In genomic region chr10:75872025-75872914, GRCm38 (mm10) we compare ENCODE assay signal across 8 mouse cellular contexts. TPM values are rescaled to one million over a fixed set of nuclear protein-coding genes. Genes with fewer than 3 reads are reported as not detected.
DNase-seq lines count a peak whose midpoint lies in the region; ATAC-seq and TF ChIP-seq lines count a peak whose summit lies in the region.

No protein-coding gene starts in this region.

- TF ChIP-seq POLR2A in heart, adult 2 months (IDR thresholded peaks at IDR 0.05; ENCODE audit: insufficient read depth, low read depth, low read length) = 0 out of 2 replicates have a peak, but pooled peaks have one; percentile 36

- no peaks in the 10 kb centered on the region for H3K36me3 ChIP-seq in heart, adult 2 months (ENCODE audit: control insufficient read depth, insufficient read depth, low read length)
- H3K36me3 ChIP-seq in E14TG2a.4 (ENCODE audit: insufficient read depth, low read length) = no peaks in the 10 kb centered on the region
- H3K36me3 ChIP-seq in forebrain, embryonic 16.5 days (ENCODE audit: control insufficient read depth, insufficient read depth) = no peaks in the 10 kb centered on the region
- H3K36me3 ChIP-seq in liver, postnatal 0 days (replicated peaks; ENCODE audit: insufficient read depth, low read length) = no peaks in the 10 kb centered on the region

- peak overlapping the region; percentile 15 for H3K4me3 ChIP-seq in heart, adult 2 months
- H3K4me3 ChIP-seq in E14TG2a.4 (replicated peaks; ENCODE audit: low read length) = peak overlapping the region; percentile 64
- H3K4me3 ChIP-seq in forebrain, embryonic 16.5 days (replicated peaks; ENCODE audit: low read length) = peak overlapping the region; percentile 38
- H3K4me3 ChIP-seq in liver, postnatal 0 days (ENCODE audit: low read depth, low read length) = peak overlapping the region; percentile 34

- 31% methylated on average over 10 of the region's 10 CpGs for WGBS in heart, adult 2 months
- 37% methylated on average over 10 of the region's 10 CpGs for WGBS in forebrain, embryonic 16.5 days
- 37% methylated on average over 10 of the region's 10 CpGs for WGBS in liver, postnatal 0 days (ENCODE audit: insufficient replicate concordance)

- intact Hi-C loops in heart, adult 2 months (cut with DNase I) = no loop called here
- intact Hi-C loops in heart, postnatal 25 days (cut with DNase I) = no loop called here

- H3K27me3 ChIP-seq in heart, adult 2 months (ENCODE audit: control insufficient read depth, insufficient read depth, low read length) = no peaks in the 10 kb centered on the region
- no peaks in the 10 kb centered on the region for H3K27me3 ChIP-seq in E14TG2a.4 (ENCODE audit: insufficient read depth, low read length)
- no peaks in the 10 kb centered on the region for H3K27me3 ChIP-seq in forebrain, embryonic 16.5 days (replicated peaks; ENCODE audit: control insufficient read depth, insufficient read depth, low read length)
- no peaks in the 10 kb centered on the region for H3K27me3 ChIP-seq in liver, postnatal 0 days (ENCODE audit: insufficient read depth, low read length)

- peak overlapping the region; percentile 42 for H3K27ac ChIP-seq in heart, adult 2 months
- H3K27ac ChIP-seq in forebrain, embryonic 16.5 days (ENCODE audit: low read length) = peak overlapping the region; percentile 56
- H3K27ac ChIP-seq in liver, postnatal 0 days (ENCODE audit: low read depth) = peak overlapping the region; percentile 5; the same call in 1 of the 2 replicates

- DNase-seq in heart, adult 2 months = no peak
- no peak for DNase-seq in heart, postnatal 25 days (ENCODE audit: low spot score)
- DNase-seq in liver, postnatal 0 days = no peak
- no peak for DNase-seq in right cerebral cortex, adult 2 months (ENCODE audit: low spot score in 2 of 2)
- DNase-seq in cerebellum, adult 11-12 months = no peak
- DNase-seq in left cerebral cortex, adult 11 months (ENCODE audit: low spot score) = no peak

- TF ChIP-seq EP300 in heart, adult 2 months (IDR thresholded peaks at IDR 0.05; ENCODE audit: insufficient read depth, low read depth, low read length) = no peak
- TF ChIP-seq EP300 in liver, postnatal 0 days (IDR thresholded peaks at IDR 0.05; ENCODE audit: low read depth) = no peak

- H3K79me2 ChIP-seq in heart, adult 2 months (replicated peaks; ENCODE audit: control insufficient read depth, insufficient read depth, low read length) = no peaks in the 10 kb centered on the region

- H3K9ac ChIP-seq in heart, adult 2 months (ENCODE audit: low read depth, low read length) = peak overlapping the region; percentile 36; the same call in 1 of the 2 replicates
- H3K9ac ChIP-seq in forebrain, embryonic 16.5 days (replicated peaks; ENCODE audit: low read depth, low read length) = peak overlapping the region; percentile 59
- H3K9ac ChIP-seq in liver, postnatal 0 days (replicated peaks) = peak overlapping the region; percentile 18

- TF ChIP-seq CTCF in heart, adult 2 months (IDR thresholded peaks at IDR 0.05) = no peak
- no peak for TF ChIP-seq CTCF in E14TG2a.4 (conservative IDR thresholded peaks at IDR 0.05; ENCODE audit: low read length)
- TF ChIP-seq CTCF in liver, postnatal 0 days (IDR thresholded peaks at IDR 0.05; ENCODE audit: low read depth) = no peak

- peak overlapping the region; percentile 72 for H3K4me2 ChIP-seq in forebrain, embryonic 16.5 days (ENCODE audit: low read length)
- H3K4me2 ChIP-seq in liver, postnatal 0 days (ENCODE audit: low read depth, low read length) = peak overlapping the region; percentile 67

- ATAC-seq in forebrain, embryonic 16.5 days = no peak
- ATAC-seq in liver, postnatal 0 days = peak; percentile 15; the same call in 1 of the 2 replicates

- no peaks in the 10 kb centered on the region for H3K9me3 ChIP-seq in E14TG2a.4 (ENCODE audit: low read length)
- H3K9me3 ChIP-seq in forebrain, embryonic 16.5 days (ENCODE audit: control insufficient read depth, low read length) = no peaks in the 10 kb centered on the region
- H3K9me3 ChIP-seq in liver, postnatal 0 days (ENCODE audit: low read length) = no peaks in the 10 kb centered on the region

- peaks cover 3% of the 10 kb centered on the region; the same call in 1 of the 2 replicates for H3K4me1 ChIP-seq in heart, adult 2 months (ENCODE audit: control insufficient read depth, insufficient read depth, low read length)
- H3K4me1 ChIP-seq in E14TG2a.4 (replicated peaks; ENCODE audit: low read depth, low read length) = peaks cover 56% of the 10 kb centered on the region
- H3K4me1 ChIP-seq in forebrain, embryonic 16.5 days (replicated peaks; ENCODE audit: control insufficient read depth, insufficient read depth, low read length) = peaks cover 14% of the 10 kb centered on the region
- peaks cover 9% of the 10 kb centered on the region; the same call in 1 of the 2 replicates for H3K4me1 ChIP-seq in liver, postnatal 0 days (ENCODE audit: insufficient read depth)

RNA-seq across cellular contexts. Expression of gene Mif, which starts 12.2 kb away (rescaled TPM):
- total RNA-seq in heart, adult 2 months (2021) = 100 to 1,000 TPM; 200 to 220 TPM
- polyA plus RNA-seq in heart, adult 2 months (2012; rRNA removed) = 375 and 556 TPM in 2 replicates
- 100 to 1,000 TPM; 202 to 203 TPM for total RNA-seq in heart, postnatal 25 days (2021)
- polyA plus RNA-seq in forebrain, embryonic 16.5 days (2015; fragmentation: Nextera tagmentation; extraction: Ambion mirVana) = 1,679 and 1,753 TPM in 2 replicates
- 1,043 and 1,160 TPM in 2 replicates for polyA plus RNA-seq in liver, postnatal 0 days (2015; fragmentation: Nextera tagmentation; extraction: Ambion mirVana)

RNA-seq across cellular contexts. Expression of gene Derl3, which starts 20.9 kb away (rescaled TPM):
- total RNA-seq in heart, adult 2 months (2021) = under 1 TPM; 0.50 to 0.65 TPM
- polyA plus RNA-seq in heart, adult 2 months (2012; rRNA removed) = 1.0 and 1.3 TPM in 2 replicates
- total RNA-seq in heart, postnatal 25 days (2021) = under 1 TPM; 0.26 to 0.78 TPM
- polyA plus RNA-seq in forebrain, embryonic 16.5 days (2015; fragmentation: Nextera tagmentation; extraction: Ambion mirVana) = 2.0 and 3.3 TPM in 2 replicates
- 0.52 and 0.95 TPM in 2 replicates for polyA plus RNA-seq in liver, postnatal 0 days (2015; fragmentation: Nextera tagmentation; extraction: Ambion mirVana)

RNA-seq across cellular contexts. Expression of gene Gstt2, which starts 35.0 kb away (rescaled TPM):
- total RNA-seq in heart, adult 2 months (2021) = 10 to 100 TPM in 1 of 2 experiments, 1 to 10 TPM in 1; 8.0 to 12.8 TPM
- polyA plus RNA-seq in heart, adult 2 months (2012; rRNA removed) = 53.4 and 69.1 TPM in 2 replicates
- total RNA-seq in heart, postnatal 25 days (2021) = 10 to 100 TPM in 1 of 2 experiments, 1 to 10 TPM in 1; 9.3 to 10.9 TPM
- 4.0 and 4.2 TPM in 2 replicates for polyA plus RNA-seq in forebrain, embryonic 16.5 days (2015; fragmentation: Nextera tagmentation; extraction: Ambion mirVana)
- 148 and 175 TPM in 2 replicates for polyA plus RNA-seq in liver, postnatal 0 days (2015; fragmentation: Nextera tagmentation; extraction: Ambion mirVana)

RNA-seq across cellular contexts. Expression of gene Smarcb1, which starts 49.1 kb away (rescaled TPM):
- 10 to 100 TPM; 21.1 to 23.3 TPM for total RNA-seq in heart, adult 2 months (2021)
- polyA plus RNA-seq in heart, adult 2 months (2012; rRNA removed) = 19.6 and 20.0 TPM in 2 replicates
- total RNA-seq in heart, postnatal 25 days (2021) = 10 to 100 TPM; 22.8 to 22.9 TPM
- 325 and 342 TPM in 2 replicates for polyA plus RNA-seq in forebrain, embryonic 16.5 days (2015; fragmentation: Nextera tagmentation; extraction: Ambion mirVana)
- polyA plus RNA-seq in liver, postnatal 0 days (2015; fragmentation: Nextera tagmentation; extraction: Ambion mirVana) = 35.5 and 36.0 TPM in 2 replicates

RNA-seq across cellular contexts. Expression of gene Gstt4, which starts 49.9 kb away (rescaled TPM):
- not detected for total RNA-seq in heart, adult 2 months (2021)
- polyA plus RNA-seq in heart, adult 2 months (2012; rRNA removed) = 0.29 and 0.44 TPM in 2 replicates
- total RNA-seq in heart, postnatal 25 days (2021) = not detected
- not detected in 2 replicates for polyA plus RNA-seq in forebrain, embryonic 16.5 days (2015; fragmentation: Nextera tagmentation; extraction: Ambion mirVana)
- polyA plus RNA-seq in liver, postnatal 0 days (2015; fragmentation: Nextera tagmentation; extraction: Ambion mirVana) = not detected in 2 replicates

Comparison
In these comparisons a context has a peak if more than half of its experiments do, and no peak if none do; other contexts are left out.
1. H3K27ac ChIP-seq: peak in every context shown above with its lines; median percentile 56 in forebrain, embryonic 16.5 days; 42 in heart, adult 2 months; 5 in liver, postnatal 0 days.
2. RNA of gene Gstt2, which starts 35.0 kb away (polyA plus RNA-seq): 148 to 175 TPM in liver, postnatal 0 days and 53.4 to 69.1 TPM in heart, adult 2 months; 4.0 to 4.2 TPM in forebrain, embryonic 16.5 days; every median in the first group is over 10 times any median in the second.
3. Peak in every context shown above with its lines, with median percentiles within 50 percentile points of each other: H3K4me3 ChIP-seq and H3K9ac ChIP-seq.